Mouse (Mus musculus) myocyte (in vitro differentiated cells): ENCODE data around the gene Spsb3.

Experiments used
- CEBPB ChIP-seq: IDR thresholded peaks from 2 replicates; pipeline ENCODE4 v1.6.1; 2011; ENCODE audit warnings: mild to moderate bottlenecking, moderate library complexity; ENCODE audit not compliant: poor library complexity, insufficient read depth, severe bottlenecking
- E2F4 ChIP-seq: IDR thresholded peaks from one replicate; pipeline ENCODE4 v1.6.1; 2011; ENCODE audit warnings: mild to moderate bottlenecking, control low read depth, moderate library complexity; ENCODE audit not compliant: insufficient read depth
- MYOD1 ChIP-seq, 3 experiments: IDR thresholded peaks; one replicate each; pipeline ENCODE4 v1.6.1; 2011; ENCODE audit warnings: control low read depth in 2 of 3, low read depth in 2 of 3, mild to moderate bottlenecking in 2 of 3, moderate library complexity in 1 of 3; ENCODE audit not compliant: insufficient read length in 2 of 3, control insufficient read depth in 1 of 3
- MYOG ChIP-seq, 3 experiments: IDR thresholded peaks; one replicate each; pipeline ENCODE4 v1.6.1; 2011; ENCODE audit warnings: control low read depth in 2 of 3, low read depth in 2 of 3, mild to moderate bottlenecking in 2 of 3; ENCODE audit not compliant: insufficient read length in 2 of 3, control insufficient read depth in 1 of 3, insufficient read depth in 1 of 3
- POLR2A ChIP-seq: IDR thresholded peaks from one replicate; pipeline ENCODE4 v1.6.1; 2011; ENCODE audit warnings: low read depth, mild to moderate bottlenecking, control low read depth, moderate library complexity; ENCODE audit not compliant: insufficient read length
- POLR2AphosphoS2 ChIP-seq: IDR thresholded peaks from one replicate; pipeline ENCODE4 v1.6.1; 2011; ENCODE audit warnings: low read depth, control low read depth; ENCODE audit not compliant: insufficient read length
- REST ChIP-seq: IDR thresholded peaks from one replicate; pipeline ENCODE4 v1.6.1; 2011; ENCODE audit warnings: mild to moderate bottlenecking, control low read depth, moderate library complexity; ENCODE audit not compliant: insufficient read depth, insufficient read length
- SRF ChIP-seq: IDR thresholded peaks from one replicate; pipeline ENCODE4 v1.6.1; 2011; ENCODE audit warnings: low read depth; ENCODE audit not compliant: control insufficient read depth, insufficient read length
- TCF12 ChIP-seq: IDR thresholded peaks from one replicate; pipeline ENCODE4 v1.6.1; 2011; ENCODE audit warnings: mild to moderate bottlenecking, control low read depth; ENCODE audit not compliant: poor library complexity, insufficient read depth, severe bottlenecking
- USF1 ChIP-seq: IDR thresholded peaks from one replicate; pipeline ENCODE4 v1.6.1; 2011; ENCODE audit warnings: low read depth, mild to moderate bottlenecking, control low read depth, moderate library complexity

DNA sequence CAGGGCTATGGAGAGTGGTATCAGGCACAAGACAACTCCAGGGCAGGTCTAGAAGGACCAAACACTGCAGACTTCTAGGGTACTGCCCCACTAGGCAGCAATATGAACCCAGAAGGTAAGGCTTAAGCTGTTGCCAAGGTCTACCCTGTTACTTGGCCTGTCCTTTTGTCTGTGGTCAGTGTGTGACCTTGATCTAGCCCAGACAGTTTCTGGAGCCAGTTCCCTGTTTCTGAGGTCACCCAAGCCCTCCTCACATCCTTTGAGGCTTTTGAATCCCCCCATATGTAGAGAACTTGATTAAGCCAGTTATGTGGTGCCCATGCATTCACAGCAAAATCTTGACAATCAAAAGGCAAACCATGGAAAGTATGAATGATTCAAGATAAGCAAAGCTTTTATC, 49.2 kb downstream of the Spsb3 start:
- TF ChIP-seq USF1 (no peak), SRF (no peak), POLR2AphosphoS2 (no peak), E2F4 (no peak), MYOD1 (IDR thresholded peaks at IDR 0.05; ENCODE audit: control insufficient read depth in 1 of 3, insufficient read length in 2 of 3, low read depth in 2 of 3) (no peak), POLR2A (no peak), TCF12 (no peak), MYOG (IDR thresholded peaks at IDR 0.05; ENCODE audit: control insufficient read depth in 1 of 3, insufficient read depth in 1 of 3, insufficient read length in 2 of 3, low read depth in 2 of 3) (no peak), CEBPB (no peak), REST (no peak)
